Mouse (Mus musculus) kidney, embryonic 16.5 days (tissue): ENCODE results near the gene D430042O09Rik. TPM values are rescaled to one million over a fixed set of nuclear protein-coding genes. Genes with fewer than 3 reads are reported as not detected.

ENCODE experiments used
- ATAC-seq: fragments of 200-750 bp; cut with Nextera tagmentation; 2 replicates; pipeline ENCODE4 v1.8.0; 2017; ENCODE audit warnings: moderate TSS enrichment; ENCODE audit not compliant: low FRiP score, low TSS enrichment
- H3K27ac ChIP-seq: fragments of 300-500 bp; sonication (generic); 2 replicates; pipeline ENCODE4 v1.5.1; 2014; ENCODE audit warnings: low read length
- H3K27me3 ChIP-seq: fragments of 300-500 bp; sonication (generic); 2 replicates; pipeline ENCODE4 v1.6.1; 2014; ENCODE audit warnings: low read length, control low read depth, mixed read lengths; ENCODE audit not compliant: insufficient read depth
- H3K36me3 ChIP-seq: fragments of 300-500 bp; sonication (generic); 2 replicates; pipeline ENCODE4 v1.6.1; 2014; ENCODE audit warnings: low read length, control low read depth, mixed read lengths; ENCODE audit not compliant: insufficient read depth
- H3K4me1 ChIP-seq: fragments of 300-500 bp; sonication (generic); 2 replicates; pipeline ENCODE4 v1.6.1; 2014; ENCODE audit warnings: low read length, control low read depth, mixed read lengths; ENCODE audit not compliant: insufficient read depth
- H3K4me2 ChIP-seq: fragments of 300-500 bp; sonication (generic); replicated peaks from 2 replicates; pipeline ENCODE4 v1.6.1; 2014; ENCODE audit warnings: low read depth, low read length
- H3K4me3 ChIP-seq: fragments of 300-500 bp; sonication (generic); 2 replicates; pipeline ENCODE4 v1.5.1; 2014; ENCODE audit warnings: mild to moderate bottlenecking, low read length
- H3K9ac ChIP-seq: fragments of 300-500 bp; sonication (generic); replicated peaks from 2 replicates; pipeline ENCODE4 v1.6.1; 2014; ENCODE audit warnings: low read length
- H3K9me3 ChIP-seq: fragments of 300-500 bp; sonication (generic); 2 replicates; pipeline ENCODE4 v1.6.1; 2016; ENCODE audit warnings: low read length, control low read depth
- WGBS: fragments of 180-500 bp; shearing (Covaris S2); extraction: QIAGEN DNeasy Blood & Tissue Kit; methylation state at CpG from one replicate; pipeline ENCODE4 v1.1.7; 2014; 5-methylcytosine and 5-hydroxymethylcytosine counted together
- polyA plus RNA-seq: library from polyadenylated mRNA; unstranded; fragments of >200 nt; fragmentation: Nextera tagmentation; extraction: Ambion mirVana; gene quantifications from 2 replicates; pipeline ENCODE4 v1.2.1, GENCODE M21; 2015

Gene D430042O09Rik
- polyA plus RNA-seq, 1 experiment from 2014 or later: 10.1 TPM

- Histone ChIP-seq H3K4me2 (no peak overlapping the region), H3K4me1 (no peaks in the 10 kb centered on the region), H3K9ac (no peak overlapping the region), H3K4me3 (no peak overlapping the region), H3K9me3 (0 out of 2 replicates have a peak, but pooled peaks cover 3% of the 10 kb centered on the region), H3K27me3 (no peaks in the 10 kb centered on the region), H3K36me3 (no peaks in the 10 kb centered on the region), H3K27ac (no peak overlapping the region)
- WGBS: 79% methylated on average over 1 of the region's 1 CpGs
- ATAC-seq: no peak
Measured at GRCm38 (mm10) chr7:125783206-125783605, 75.5 kb downstream of the D430042O09Rik start.

- H3K27me3 ChIP-seq: no peaks in the 10 kb centered on the region
- H3K4me1 ChIP-seq: no peaks in the 10 kb centered on the region
- no peak overlapping the region for H3K4me3 ChIP-seq
- 0 out of 2 replicates have a peak, but pooled peaks cover 3% of the 10 kb centered on the region for H3K9me3 ChIP-seq
- ATAC-seq: no peak
- H3K27ac ChIP-seq: no peak overlapping the region
- no peak overlapping the region for H3K4me2 ChIP-seq
- WGBS: 83% methylated on average over 5 of the region's 5 CpGs
- H3K36me3 ChIP-seq: no peaks in the 10 kb centered on the region
- H3K9ac ChIP-seq: no peak overlapping the region
Measured at GRCm38 (mm10) chr7:125786105-125786504, 78.4 kb downstream of the D430042O09Rik start.

- Histone ChIP-seq H3K4me1 (no peaks in the 10 kb centered on the region), H3K36me3 (no peaks in the 10 kb centered on the region), H3K9ac (no peak overlapping the region), H3K27ac (no peak overlapping the region), H3K9me3 (0 out of 2 replicates have a peak, but pooled peaks cover 3% of the 10 kb centered on the region), H3K27me3 (no peaks in the 10 kb centered on the region), H3K4me2 (no peak overlapping the region), H3K4me3 (no peak overlapping the region)
- 67% methylated on average over 7 of the region's 7 CpGs for WGBS
- no peak for ATAC-seq
Measured at GRCm38 (mm10) chr7:125787046-125787445, 79.4 kb downstream of the D430042O09Rik start.

GRCm38 (mm10) chr7:125790039-125790438 lies 82.4 kb downstream of the D430042O09Rik start:
- no peak overlapping the region for H3K27ac ChIP-seq
- H3K9ac ChIP-seq: no peak overlapping the region
- ATAC-seq: no peak
- H3K27me3 ChIP-seq: no peaks in the 10 kb centered on the region
- H3K4me3 ChIP-seq: no peak overlapping the region
- no peaks in the 10 kb centered on the region for H3K9me3 ChIP-seq
- no peak overlapping the region for H3K4me2 ChIP-seq
- H3K36me3 ChIP-seq: no peaks in the 10 kb centered on the region
- no peaks in the 10 kb centered on the region for H3K4me1 ChIP-seq
- 74% methylated on average over 8 of the region's 8 CpGs for WGBS

- Histone ChIP-seq H3K9me3 (no peaks in the 10 kb centered on the region), H3K27me3 (no peaks in the 10 kb centered on the region), H3K4me3 (no peak overlapping the region), H3K36me3 (no peaks in the 10 kb centered on the region), H3K27ac (no peak overlapping the region), H3K4me1 (no peaks in the 10 kb centered on the region), H3K4me2 (no peak overlapping the region), H3K9ac (no peak overlapping the region)
- WGBS: 88% methylated on average over 1 of the region's 1 CpGs
- ATAC-seq: no peak
Measured at GRCm38 (mm10) chr7:125806571-125806970, 98.9 kb downstream of the D430042O09Rik start.

GRCm38 (mm10) chr7:125808210-125808609 lies 100.5 kb downstream of the D430042O09Rik start:
- no peaks in the 10 kb centered on the region for H3K27me3 ChIP-seq
- no peaks in the 10 kb centered on the region for H3K36me3 ChIP-seq
- H3K4me2 ChIP-seq: no peak overlapping the region
- no peaks in the 10 kb centered on the region for H3K4me1 ChIP-seq
- no peak overlapping the region for H3K9ac ChIP-seq
- H3K9me3 ChIP-seq: no peaks in the 10 kb centered on the region
- WGBS: 81% methylated on average over 3 of the region's 3 CpGs
- H3K27ac ChIP-seq: no peak overlapping the region
- no peak for ATAC-seq
- H3K4me3 ChIP-seq: no peak overlapping the region

GRCm38 (mm10) chr7:125812721-125813120 lies 105.0 kb downstream of the D430042O09Rik start:
- Histone ChIP-seq H3K9me3 (no peaks in the 10 kb centered on the region), H3K4me2 (no peak overlapping the region), H3K27ac (no peak overlapping the region), H3K27me3 (no peaks in the 10 kb centered on the region), H3K4me3 (no peak overlapping the region), H3K36me3 (peaks cover 3% of the 10 kb centered on the region; the same call in 1 of the 2 replicates), H3K4me1 (peaks cover 13% of the 10 kb centered on the region), H3K9ac (no peak overlapping the region)
- no peak for ATAC-seq
- 89% methylated on average over 8 of the region's 8 CpGs for WGBS

GRCm38 (mm10) chr7:125815733-125816132 lies 108.0 kb downstream of the D430042O09Rik start:
- H3K9ac ChIP-seq: no peak overlapping the region
- no peak for ATAC-seq
- peaks cover 28% of the 10 kb centered on the region for H3K4me1 ChIP-seq
- no peak overlapping the region for H3K4me3 ChIP-seq
- H3K4me2 ChIP-seq: no peak overlapping the region
- no peaks in the 10 kb centered on the region for H3K27me3 ChIP-seq
- whole genome bisulfite sequencing: 21% methylated on average over 3 of the region's 3 CpGs
- H3K36me3 ChIP-seq: peaks cover 3% of the 10 kb centered on the region; the same call in 1 of the 2 replicates
- no peaks in the 10 kb centered on the region for H3K9me3 ChIP-seq
- no peak overlapping the region for H3K27ac ChIP-seq

- Histone ChIP-seq H3K4me1 (peaks cover 28% of the 10 kb centered on the region), H3K27ac (peak overlapping the region; percentile 84), H3K9ac (no peak overlapping the region), H3K9me3 (no peaks in the 10 kb centered on the region), H3K4me2 (no peak overlapping the region), H3K27me3 (no peaks in the 10 kb centered on the region), H3K36me3 (peaks cover 3% of the 10 kb centered on the region; the same call in 1 of the 2 replicates), H3K4me3 (no peak overlapping the region)
- 35% methylated on average over 9 of the region's 9 CpGs for WGBS
- peak; percentile 90 for ATAC-seq
Measured at GRCm38 (mm10) chr7:125818301-125818712, 110.6 kb downstream of the D430042O09Rik start.

- no peak overlapping the region for H3K4me2 ChIP-seq
- H3K9me3 ChIP-seq: no peaks in the 10 kb centered on the region
- WGBS: 64% methylated on average over 2 of the region's 2 CpGs
- no peaks in the 10 kb centered on the region for H3K36me3 ChIP-seq
- H3K27ac ChIP-seq: no peak overlapping the region
- peaks cover 28% of the 10 kb centered on the region for H3K4me1 ChIP-seq
- no peaks in the 10 kb centered on the region for H3K27me3 ChIP-seq
- no peak overlapping the region for H3K4me3 ChIP-seq
- no peak overlapping the region for H3K9ac ChIP-seq
- no peak for ATAC-seq
Measured at GRCm38 (mm10) chr7:125820233-125820632, 112.5 kb downstream of the D430042O09Rik start.
